Mouse (Mus musculus) ovary, postnatal 36 days (tissue): ENCODE results near the gene Adam17.

Experiments
- DNase-seq: peaks from one replicate; pipeline ENCODE4 v3.0.0; 2022; ENCODE audit warnings: low spot score, mixed read lengths

The Adam17 gene

DNA sequence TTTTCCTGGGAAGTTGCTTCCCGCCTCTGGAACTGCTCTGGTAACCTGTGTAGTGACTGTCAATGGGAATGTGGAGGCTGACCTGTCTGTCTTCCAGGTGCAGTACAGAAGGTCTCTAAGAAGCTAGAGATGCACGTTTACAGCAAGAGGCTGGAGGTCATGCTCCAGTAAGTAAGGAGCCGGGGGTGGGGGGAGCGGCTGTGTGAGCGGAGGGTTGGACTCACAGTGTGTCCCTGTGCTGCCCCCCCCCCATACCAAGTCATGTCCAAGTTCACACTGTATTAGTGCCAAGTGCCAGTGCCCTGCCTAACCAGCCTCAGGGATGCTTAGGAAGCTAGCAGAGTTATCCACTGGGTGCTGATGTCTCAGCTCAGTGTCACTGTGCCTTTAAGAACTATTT lies 61.2 kb downstream of the Adam17 start:
- DNase-seq, result no peak

DNA sequence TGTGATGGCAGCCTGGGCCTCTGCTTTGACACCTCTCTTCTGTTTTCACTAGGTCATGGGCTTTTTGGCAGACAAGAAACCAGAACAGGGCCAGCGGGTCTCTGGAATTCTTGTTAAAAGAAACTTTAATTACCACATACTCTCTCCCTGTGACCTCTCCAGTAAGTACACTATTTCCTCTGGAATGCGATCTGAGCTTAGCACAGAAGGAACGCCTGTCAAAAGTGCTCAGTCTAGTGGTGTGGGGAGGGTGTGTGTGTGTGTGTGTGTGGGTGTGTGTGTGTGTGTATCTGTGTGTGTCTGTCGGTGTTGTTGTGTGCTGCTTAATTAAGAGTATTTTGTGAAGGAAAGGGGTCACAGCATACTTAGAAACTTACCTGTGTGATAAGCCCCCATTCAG lies 66.7 kb downstream of the Adam17 start:
- DNase-seq, result no peak

DNA sequence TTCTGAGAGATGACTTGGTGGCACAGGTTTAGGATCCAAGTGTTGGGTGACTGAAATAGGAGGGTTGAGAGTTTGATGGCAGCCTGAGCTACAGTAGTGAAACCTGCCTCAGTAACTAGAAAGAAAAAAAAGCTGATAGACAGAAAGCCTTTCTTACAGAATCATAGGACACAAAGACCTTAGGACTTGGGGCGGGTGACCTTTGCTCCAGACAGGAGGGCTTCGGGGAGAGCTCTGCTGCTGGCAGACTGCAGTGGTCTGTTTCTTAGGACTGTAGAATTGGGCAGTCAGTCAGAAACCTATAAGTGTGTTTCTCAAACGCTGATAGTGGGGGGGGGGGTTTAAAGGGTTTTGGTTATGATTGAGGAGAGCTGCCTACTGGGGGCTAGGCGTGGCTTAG lies 67.7 kb downstream of the Adam17 start:
- no peak for DNase-seq

DNA sequence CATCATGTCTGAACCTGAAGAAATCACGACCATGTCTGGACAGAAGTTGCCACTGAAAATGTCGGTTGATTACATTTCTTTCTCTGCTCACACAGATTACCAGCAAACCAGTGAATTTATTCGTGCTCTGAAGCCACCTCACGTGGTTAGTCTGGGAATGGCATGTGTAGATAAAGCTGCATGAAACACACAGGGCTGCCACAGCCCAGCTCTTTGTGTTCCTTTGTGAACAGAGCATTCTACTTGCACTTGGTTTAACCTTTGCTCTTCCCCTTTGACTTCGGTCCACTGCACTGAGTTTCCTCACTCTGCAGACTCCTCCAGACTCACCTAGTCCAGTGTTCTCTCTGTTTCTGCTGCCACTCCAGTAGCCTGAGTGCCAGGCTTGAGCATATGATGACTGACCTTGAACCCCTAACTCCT lies 71.1 kb downstream of the Adam17 start:
- DNase-seq, result no peak

DNA sequence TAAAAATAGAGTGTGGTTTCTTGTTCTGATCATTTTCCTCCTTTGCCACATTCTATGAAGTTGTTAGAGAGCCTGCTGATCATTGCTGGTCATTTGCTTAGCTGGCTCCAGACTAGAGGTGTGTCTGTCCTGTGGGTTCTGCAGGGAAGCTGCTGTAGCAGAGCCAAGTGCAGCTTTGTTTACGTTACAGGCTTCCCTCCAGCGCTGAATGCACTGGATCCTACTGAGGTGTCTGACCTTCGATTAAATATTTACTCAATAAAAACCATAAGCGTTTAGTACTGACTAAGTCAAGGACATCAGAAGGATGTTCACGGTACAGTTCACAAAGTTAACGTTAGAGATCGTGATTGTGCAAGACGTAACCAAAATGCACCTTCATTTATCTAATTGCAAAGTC lies 71.5 kb downstream of the Adam17 start:
- DNase-seq, result no peak

DNA sequence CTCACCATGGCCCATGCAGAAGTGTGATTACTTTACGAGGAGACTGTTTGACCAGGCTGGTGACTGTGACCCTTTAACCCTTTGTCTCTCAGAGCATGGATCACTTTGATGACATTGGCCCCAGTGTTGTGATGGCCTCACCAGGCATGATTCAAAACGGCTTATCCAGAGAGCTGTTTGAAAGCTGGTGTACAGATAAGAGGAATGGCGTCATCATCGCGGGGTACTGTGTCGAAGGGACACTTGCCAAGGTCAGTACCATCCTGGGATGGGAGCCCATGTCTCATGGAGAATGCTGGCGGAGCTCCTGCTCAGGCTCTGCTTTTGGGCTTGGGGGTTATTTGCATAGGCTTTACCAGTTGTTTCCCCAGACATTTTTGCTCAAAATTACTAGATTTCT lies 72.1 kb downstream of the Adam17 start:
- DNase-seq, result no peak

DNA sequence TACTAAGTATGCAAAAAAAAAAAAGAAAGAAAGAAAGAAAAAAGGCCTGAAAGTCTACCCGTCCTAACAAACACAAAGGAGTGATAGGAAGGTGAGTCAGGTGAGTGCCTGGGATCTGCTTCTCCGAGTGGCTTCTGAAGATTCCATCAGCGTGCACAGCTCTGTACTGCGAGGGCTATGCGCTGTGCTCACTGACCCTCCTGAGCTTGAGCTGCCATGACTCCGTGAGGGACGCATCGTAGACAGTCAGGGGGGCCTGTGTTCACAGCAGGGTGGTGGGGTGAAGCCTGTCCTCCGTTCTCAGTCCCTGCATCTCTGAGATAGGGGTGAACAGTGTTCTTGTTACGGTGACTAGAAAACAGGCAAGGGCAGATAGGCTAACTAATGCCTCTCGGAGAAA lies 74.6 kb downstream of the Adam17 start:
- DNase-seq, result no peak

DNA sequence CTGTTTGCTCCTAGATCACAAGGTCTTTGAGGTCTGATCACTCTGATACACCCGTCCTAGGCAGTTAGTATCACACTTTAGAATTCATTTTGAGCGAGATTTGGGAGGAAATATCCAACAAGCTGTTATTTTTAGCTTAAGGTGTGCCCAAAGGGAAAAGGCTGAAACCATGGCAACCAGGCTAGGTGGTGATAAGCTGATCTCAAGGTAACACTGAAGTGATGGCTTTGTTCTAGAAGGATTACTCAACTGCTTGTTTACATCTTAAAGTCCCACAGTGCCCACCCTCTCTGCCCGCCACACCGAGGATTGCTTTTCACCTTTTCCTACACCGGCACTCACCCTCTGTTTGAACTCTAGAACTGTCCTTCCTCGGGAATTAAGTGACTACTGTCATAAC lies 83.8 kb downstream of the Adam17 start:
- DNase-seq, result no peak

DNA sequence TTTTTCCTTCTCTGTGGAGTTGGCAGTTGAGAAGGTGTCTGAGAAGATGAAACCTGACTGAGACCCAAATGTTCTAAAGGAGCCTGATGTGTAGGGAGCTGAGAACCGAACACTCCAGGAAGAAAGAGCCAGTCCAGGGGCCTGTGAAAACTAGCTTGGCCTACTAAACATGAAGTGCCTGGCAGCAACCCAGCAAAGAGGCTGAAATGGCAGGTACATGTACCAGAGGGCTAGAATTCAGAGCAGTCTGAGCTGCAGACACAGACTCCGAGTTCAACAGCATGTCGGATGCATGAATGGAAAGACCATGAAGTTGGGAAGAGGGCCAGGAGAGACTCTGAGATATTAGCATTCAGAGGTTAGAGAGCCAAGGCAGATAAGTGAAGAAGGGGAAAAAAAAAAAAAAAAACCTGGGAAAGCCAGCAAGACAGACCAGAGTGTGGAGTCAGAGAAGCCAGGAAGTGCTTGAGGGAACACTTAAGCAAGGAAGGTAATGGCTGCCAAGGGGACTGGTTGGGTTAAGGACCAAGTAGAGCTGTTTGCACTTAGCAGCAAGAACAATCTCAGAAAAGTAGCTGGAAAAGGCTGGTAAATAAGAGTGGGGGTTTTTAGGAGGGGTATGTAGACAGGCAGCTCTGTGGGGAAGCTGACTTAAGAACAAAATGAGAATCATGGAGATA lies 84.6 kb downstream of the Adam17 start:
- no peak for DNase-seq

DNA sequence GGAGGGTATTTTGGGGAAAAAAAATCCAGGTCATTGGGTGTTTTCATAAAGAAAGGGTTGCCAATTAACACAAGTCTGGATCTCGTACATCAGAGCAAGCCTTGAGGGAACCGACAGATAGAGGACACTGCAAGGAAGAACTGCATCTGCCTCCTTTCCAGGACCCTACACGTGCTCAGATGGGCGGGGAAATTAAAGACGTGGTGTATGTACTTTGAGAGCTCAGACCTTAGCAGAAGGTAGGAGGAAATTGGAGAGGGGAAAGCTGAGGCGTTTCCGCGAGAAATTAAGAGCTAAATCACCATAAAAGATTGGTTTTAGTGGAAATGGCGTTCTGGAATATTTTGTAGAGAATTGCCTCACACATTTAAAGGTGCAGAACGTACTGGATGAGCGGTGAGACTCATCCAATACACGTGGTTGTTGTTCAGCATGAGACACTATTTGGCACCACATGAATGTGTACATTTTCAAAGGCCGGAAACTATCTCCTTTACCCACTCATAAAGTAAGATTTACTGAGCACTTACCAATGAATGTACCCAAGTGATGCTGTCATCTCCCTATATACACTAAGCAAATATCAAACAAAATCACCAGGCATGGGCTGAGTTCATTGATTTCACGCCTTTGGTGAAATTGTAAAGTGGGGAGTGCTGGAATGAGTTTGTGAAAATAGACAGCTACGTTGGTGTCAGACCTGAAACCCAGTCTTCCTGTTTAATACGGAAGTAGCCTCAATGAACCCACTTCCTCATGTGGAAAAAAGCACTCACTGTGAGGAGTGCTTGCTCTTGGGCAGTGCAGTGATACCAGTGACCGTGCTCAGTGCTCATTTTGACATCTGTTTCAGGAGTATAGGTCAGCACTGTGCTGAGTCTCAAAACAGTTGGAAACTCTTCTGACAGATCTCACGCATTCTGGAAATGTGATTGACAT lies 86.5 kb downstream of the Adam17 start:
- DNase-seq, result no peak

DNA sequence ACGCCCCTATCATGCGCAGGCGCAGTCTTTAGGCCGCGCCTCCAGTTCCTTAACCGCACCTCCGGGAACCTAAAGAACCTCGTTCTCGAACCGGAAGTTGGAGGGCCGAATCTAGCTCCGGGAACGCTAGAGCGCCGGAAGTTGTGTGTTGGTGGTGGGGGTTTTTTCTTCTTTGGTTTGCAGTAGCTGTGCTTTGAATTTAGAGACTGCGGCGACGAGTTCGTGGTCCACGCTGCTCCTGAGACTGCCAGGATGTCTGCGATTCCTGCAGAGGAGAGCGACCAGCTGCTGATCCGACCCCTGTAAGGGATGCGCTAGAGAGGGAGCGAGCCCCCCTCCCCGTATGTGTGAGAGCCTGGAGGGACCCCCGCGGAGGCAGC lies 87.2 kb downstream of the Adam17 start, which contains the start of gene Itgb1bp1:
Gene Itgb1bp1, minus strand, starts transcription at position 42 of the 380 bp plus-strand sequence.
- peak; percentile 99 for DNase-seq

DNA sequence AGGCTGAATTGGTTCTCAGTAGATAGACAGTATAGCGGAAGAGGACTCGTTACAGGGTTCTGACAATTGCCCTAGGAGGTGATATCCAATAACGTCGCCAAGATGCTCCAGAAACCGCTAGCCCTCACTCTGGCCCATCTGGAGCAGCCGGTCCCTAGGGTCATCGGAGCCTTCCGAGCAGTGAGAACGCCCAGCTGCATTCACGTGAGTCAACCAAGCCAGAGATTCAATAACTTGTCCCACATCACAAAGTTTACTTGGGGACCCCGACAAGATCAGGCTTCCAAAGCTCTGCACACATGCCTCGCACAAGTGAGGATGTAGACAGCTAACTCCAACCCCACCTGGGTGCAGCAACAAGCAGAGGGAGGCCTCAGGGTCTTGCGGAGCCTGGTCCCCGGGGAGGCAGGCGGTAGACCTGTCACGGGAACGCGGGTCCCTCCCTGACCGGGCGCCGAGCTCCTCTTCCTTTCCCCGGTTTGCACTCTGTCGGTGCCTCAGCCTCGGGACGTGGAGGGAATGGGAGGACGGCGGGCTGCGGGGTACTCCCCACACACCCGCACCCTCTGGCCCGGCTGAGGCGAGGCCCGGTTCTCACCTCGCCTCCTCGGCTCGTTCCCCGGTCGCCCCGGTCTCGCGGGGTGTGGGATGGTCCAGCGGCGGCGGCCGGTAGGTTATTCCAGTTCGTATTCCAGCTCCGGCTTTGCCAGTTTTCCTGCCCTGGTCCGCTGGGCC lies 87.8 kb downstream of the Adam17 start:
- DNase-seq, result no peak

DNA sequence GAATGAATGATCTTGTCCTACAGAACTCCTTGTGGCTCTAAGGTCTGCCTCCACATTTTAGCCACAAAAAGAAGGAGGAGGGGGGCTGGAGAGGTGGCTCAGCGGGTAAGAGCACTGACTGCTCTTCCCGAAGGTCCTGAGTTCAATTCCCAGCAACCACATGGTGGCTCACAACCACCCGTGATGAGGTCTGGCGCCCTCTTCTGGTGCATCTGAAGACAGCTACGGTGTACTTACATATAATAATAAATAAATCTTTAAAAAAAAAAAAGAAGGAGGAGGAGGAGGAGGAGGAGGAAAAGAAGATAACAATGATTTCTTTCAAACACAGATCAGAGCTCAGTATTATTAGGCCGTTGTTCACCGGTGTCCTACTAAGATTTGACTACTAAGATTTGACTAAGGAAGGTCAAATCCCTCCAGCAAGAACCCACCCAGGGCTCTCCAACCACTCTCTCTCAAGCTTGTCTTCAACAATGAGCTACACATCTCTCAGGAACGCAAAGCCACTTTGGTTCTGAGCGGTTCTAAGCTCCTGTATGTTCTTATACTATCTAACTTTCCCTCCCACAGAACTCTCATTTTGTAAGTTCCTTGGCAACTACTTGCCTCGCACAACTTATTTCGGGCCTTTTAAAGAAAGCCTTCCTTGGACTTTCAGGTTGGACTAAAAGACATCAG lies 88.5 kb downstream of the Adam17 start, which contains the start of gene Cpsf3:
Gene Cpsf3, plus strand, starts transcription at position 631 of the 681 bp plus-strand sequence.
- no peak for DNase-seq

DNA sequence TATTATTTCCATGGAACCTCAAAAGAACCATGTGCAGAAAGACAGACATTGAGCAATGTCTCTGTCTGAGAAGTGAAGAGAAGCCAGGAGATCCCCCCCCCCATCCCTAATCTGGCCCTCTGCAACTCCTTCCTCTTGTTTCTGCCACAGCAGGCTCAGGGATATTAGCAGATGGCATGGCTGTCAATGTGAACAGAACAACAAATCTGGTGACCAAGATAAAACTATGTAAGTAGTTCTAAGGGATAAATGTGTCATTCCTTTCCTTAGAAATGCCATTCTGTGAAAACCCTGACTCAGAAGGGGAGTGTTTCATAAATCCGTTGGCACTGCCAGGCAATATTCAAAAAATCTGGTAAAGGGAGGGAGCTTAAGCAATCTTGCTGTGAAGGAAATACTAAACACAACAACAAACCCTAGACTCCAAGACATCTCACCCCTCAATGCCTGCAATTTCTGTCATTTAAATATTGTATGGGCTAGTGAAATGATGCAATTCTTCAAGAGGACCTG lies 96.0 kb downstream of the Adam17 start:
- no peak for DNase-seq

DNA sequence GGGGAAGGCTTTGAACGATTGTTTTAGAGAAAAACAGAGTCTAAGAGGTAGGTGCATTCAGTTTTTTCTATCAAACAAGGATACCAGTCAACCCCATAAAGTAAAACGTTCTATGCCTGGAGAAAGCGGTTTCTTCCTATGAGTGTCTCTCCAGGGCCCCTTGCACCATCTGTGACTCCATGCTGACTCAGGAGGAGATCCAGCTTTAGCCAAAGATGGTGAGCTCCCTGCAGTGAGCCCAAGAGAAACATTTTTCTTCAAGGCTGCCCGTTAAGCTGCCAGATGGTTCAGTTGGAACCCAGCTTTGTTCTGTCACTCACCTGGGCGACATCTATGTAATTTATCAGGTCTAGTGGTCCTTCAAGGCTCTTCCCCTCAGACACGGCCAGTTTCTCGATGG lies 99.0 kb downstream of the Adam17 start:
- no peak for DNase-seq
